Mouse (Mus musculus): ENCODE results near the gene D430041D05Rik. TPM values are rescaled to one million over a fixed set of nuclear protein-coding genes. Genes with fewer than 3 reads are reported as not detected.

The D430041D05Rik gene
- total RNA-seq, 1 experiment: 0.54 TPM

- Histone ChIP-seq H3K27ac (ENCODE audit: insufficient read depth, low read depth, low read length, poor library complexity, severe bottlenecking) (no peak overlapping the region), H3K9me3 (ENCODE audit: control insufficient read depth, insufficient read depth, low read depth, low read length) (no peaks in the 10 kb centered on the region), H3K9ac (ENCODE audit: insufficient read depth, low read depth, low read length, poor library complexity, severe bottlenecking) (no peak overlapping the region), H3K4me1 (ENCODE audit: control insufficient read depth in 2 of 2, insufficient read depth in 2 of 2, low read length in 2 of 2, poor library complexity in 1 of 2) (0 out of 4 replicates have a peak, but pooled peaks cover 0 to 3% of the 10 kb centered on the region in 2 experiments), H3K4me3 (ENCODE audit: insufficient read depth in 1 of 2, low read depth in 1 of 2, low read length in 2 of 2, poor library complexity in 1 of 2, severe bottlenecking in 1 of 2) (no peak overlapping the region), H3K36me3 (ENCODE audit: control insufficient read depth, insufficient read depth, low read length, poor library complexity, severe bottlenecking) (no peaks in the 10 kb centered on the region)
- in situ Hi-C loops (cut with MboI; ENCODE audit: low sequenced_read_pairs in 2 of 2, unreplicated experiment in 2 of 2): loop anchor here (10.0 to 25.0 kb wide), 2 partner anchors 272 to 304 kb away; no protein-coding TSS in a partner anchor
- TF ChIP-seq ZC3H11A (IDR thresholded peaks at IDR 0.05; ENCODE audit: borderline replicate concordance, low read depth, low read length) (no peak), HCFC1 (IDR thresholded peaks at IDR 0.05; ENCODE audit: borderline replicate concordance, insufficient read depth, low read length) (no peak), CHD2 (IDR thresholded peaks at IDR 0.05; ENCODE audit: low read depth, low read length) (no peak), MAFK (IDR thresholded peaks at IDR 0.05; ENCODE audit: insufficient read depth, low read depth, low read length) (no peak), ZNF384 (IDR thresholded peaks at IDR 0.05; ENCODE audit: low read depth, low read length) (no peak)
- no peak for DNase-seq (ENCODE audit: low read depth, low spot score)
Observed at GRCm38 (mm10) chr2:104133042-104133810, 277.6 kb downstream of the D430041D05Rik start.

DNA sequence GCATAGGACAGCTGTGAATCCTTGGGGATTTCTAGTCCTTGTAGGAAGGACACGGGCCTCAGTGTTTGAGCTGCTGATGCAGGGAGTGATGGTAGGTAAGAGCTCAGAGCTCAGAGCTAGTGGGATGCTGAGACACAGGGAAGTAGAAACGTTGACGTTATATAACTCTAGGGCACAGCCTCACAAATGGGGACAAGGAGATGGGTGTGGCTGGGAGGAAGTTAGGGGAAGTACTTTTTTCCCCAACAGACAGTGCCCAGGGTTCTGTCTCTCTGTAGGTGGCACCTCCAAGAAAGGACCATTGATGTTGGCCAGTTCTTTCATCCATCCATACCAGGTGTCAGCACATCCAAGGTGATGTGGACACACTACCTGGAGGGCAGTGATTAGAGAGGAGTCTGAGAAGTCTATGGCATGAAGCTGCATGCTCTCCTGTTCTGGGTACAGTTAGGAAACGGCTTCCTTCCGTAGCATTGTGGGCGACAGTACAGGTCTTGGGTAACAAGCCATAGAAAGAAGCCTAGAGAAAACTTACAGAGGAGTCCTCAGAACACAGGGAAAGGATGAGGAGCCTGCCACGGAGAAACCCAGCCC lies 278.4 kb downstream of the D430041D05Rik start:
- Histone ChIP-seq H3K36me3 (ENCODE audit: control insufficient read depth, insufficient read depth, low read length, poor library complexity, severe bottlenecking) (no peaks in the 10 kb centered on the region), H3K4me3 (ENCODE audit: insufficient read depth in 1 of 2, low read depth in 1 of 2, low read length in 2 of 2, poor library complexity in 1 of 2, severe bottlenecking in 1 of 2) (no peak overlapping the region)
- in situ Hi-C loops (cut with MboI; ENCODE audit: low sequenced_read_pairs in 2 of 2, unreplicated experiment in 2 of 2): loop anchor here (10.0 to 25.0 kb wide), 2 partner anchors 272 to 305 kb away; no protein-coding TSS in a partner anchor

DNA sequence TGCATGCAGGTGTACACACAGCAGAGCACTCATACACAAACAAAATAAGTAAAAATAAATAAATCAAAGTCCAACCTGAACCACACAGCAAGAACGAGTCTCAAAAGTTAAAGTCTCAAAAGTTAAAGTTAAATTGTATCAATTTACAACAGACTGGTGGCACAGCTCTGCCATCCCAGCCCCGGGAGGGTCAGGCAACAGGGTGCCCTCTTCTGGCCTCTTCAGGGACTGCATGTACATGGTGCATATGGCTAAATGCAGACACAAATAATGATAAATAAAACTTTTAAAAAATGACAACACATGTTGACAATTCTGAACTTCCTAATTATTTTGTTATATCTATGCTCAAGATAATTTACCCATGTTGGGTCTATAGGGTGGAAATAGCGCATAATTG lies 279.8 kb downstream of the D430041D05Rik start:
- Histone ChIP-seq H3K4me1 (ENCODE audit: control insufficient read depth in 2 of 2, insufficient read depth in 2 of 2, low read length in 2 of 2, poor library complexity in 1 of 2) (0 out of 4 replicates have a peak, but pooled peaks cover 0 to 3% of the 10 kb centered on the region in 2 experiments), H3K36me3 (ENCODE audit: control insufficient read depth, insufficient read depth, low read length, poor library complexity, severe bottlenecking) (no peaks in the 10 kb centered on the region), H3K9ac (ENCODE audit: insufficient read depth, low read depth, low read length, poor library complexity, severe bottlenecking) (no peak overlapping the region), H3K27ac (ENCODE audit: insufficient read depth, low read depth, low read length, poor library complexity, severe bottlenecking) (no peak overlapping the region), H3K9me3 (ENCODE audit: control insufficient read depth, insufficient read depth, low read depth, low read length) (no peaks in the 10 kb centered on the region), H3K4me3 (ENCODE audit: insufficient read depth in 1 of 2, low read depth in 1 of 2, low read length in 2 of 2, poor library complexity in 1 of 2, severe bottlenecking in 1 of 2) (no peak overlapping the region)
- in situ Hi-C loops (cut with MboI; ENCODE audit: low sequenced_read_pairs in 2 of 2, unreplicated experiment in 2 of 2): loop anchor here (10.0 to 25.0 kb wide), 2 partner anchors 274 to 306 kb away; no protein-coding TSS in a partner anchor
- TF ChIP-seq MAFK (IDR thresholded peaks at IDR 0.05; ENCODE audit: insufficient read depth, low read depth, low read length): no peak
- TF ChIP-seq ZC3H11A (IDR thresholded peaks at IDR 0.05; ENCODE audit: borderline replicate concordance, low read depth, low read length): no peak
- TF ChIP-seq ZNF384 (IDR thresholded peaks at IDR 0.05; ENCODE audit: low read depth, low read length): no peak
- no peak for TF ChIP-seq CHD2 (IDR thresholded peaks at IDR 0.05; ENCODE audit: low read depth, low read length)
- no peak for TF ChIP-seq HCFC1 (IDR thresholded peaks at IDR 0.05; ENCODE audit: borderline replicate concordance, insufficient read depth, low read length)
- DNase-seq (ENCODE audit: low read depth, low spot score): no peak

More for the DNA sequence above, 278.4 kb downstream of the D430041D05Rik start:
- TF ChIP-seq MAFK (IDR thresholded peaks at IDR 0.05; ENCODE audit: insufficient read depth, low read depth, low read length) (no peak), ZNF384 (IDR thresholded peaks at IDR 0.05; ENCODE audit: low read depth, low read length) (no peak), ZC3H11A (IDR thresholded peaks at IDR 0.05; ENCODE audit: borderline replicate concordance, low read depth, low read length) (no peak), HCFC1 (IDR thresholded peaks at IDR 0.05; ENCODE audit: borderline replicate concordance, insufficient read depth, low read length) (no peak), CHD2 (IDR thresholded peaks at IDR 0.05; ENCODE audit: low read depth, low read length) (no peak)
- Histone ChIP-seq H3K9me3 (ENCODE audit: control insufficient read depth, insufficient read depth, low read depth, low read length) (no peaks in the 10 kb centered on the region), H3K27ac (ENCODE audit: insufficient read depth, low read depth, low read length, poor library complexity, severe bottlenecking) (no peak overlapping the region), H3K4me1 (ENCODE audit: control insufficient read depth in 2 of 2, insufficient read depth in 2 of 2, low read length in 2 of 2, poor library complexity in 1 of 2) (0 out of 4 replicates have a peak, but pooled peaks cover 0 to 3% of the 10 kb centered on the region in 2 experiments), H3K9ac (ENCODE audit: insufficient read depth, low read depth, low read length, poor library complexity, severe bottlenecking) (no peak overlapping the region)
- DNase-seq (ENCODE audit: low read depth, low spot score): no peak

- no peak overlapping the region for H3K4me3 ChIP-seq (ENCODE audit: insufficient read depth in 1 of 2, low read depth in 1 of 2, low read length in 2 of 2, poor library complexity in 1 of 2, severe bottlenecking in 1 of 2)
- in situ Hi-C loops (cut with MboI; ENCODE audit: low sequenced_read_pairs in 2 of 2, unreplicated experiment in 2 of 2): loop anchor here (10.0 to 25.0 kb wide), 2 partner anchors 275 to 307 kb away; no protein-coding TSS in a partner anchor
- no peaks in the 10 kb centered on the region for H3K9me3 ChIP-seq (ENCODE audit: control insufficient read depth, insufficient read depth, low read depth, low read length)
- 0 out of 4 replicates have a peak, but pooled peaks cover 0 to 3% of the 10 kb centered on the region in 2 experiments for H3K4me1 ChIP-seq (ENCODE audit: control insufficient read depth in 2 of 2, insufficient read depth in 2 of 2, low read length in 2 of 2, poor library complexity in 1 of 2)
- H3K9ac ChIP-seq (ENCODE audit: insufficient read depth, low read depth, low read length, poor library complexity, severe bottlenecking): no peak overlapping the region
- no peak for DNase-seq (ENCODE audit: low read depth, low spot score)
- H3K27ac ChIP-seq (ENCODE audit: insufficient read depth, low read depth, low read length, poor library complexity, severe bottlenecking): no peak overlapping the region
- TF ChIP-seq ZNF384 (IDR thresholded peaks at IDR 0.05; ENCODE audit: low read depth, low read length) (no peak), HCFC1 (IDR thresholded peaks at IDR 0.05; ENCODE audit: borderline replicate concordance, insufficient read depth, low read length) (no peak), CHD2 (IDR thresholded peaks at IDR 0.05; ENCODE audit: low read depth, low read length) (no peak), MAFK (IDR thresholded peaks at IDR 0.05; ENCODE audit: insufficient read depth, low read depth, low read length) (no peak), ZC3H11A (IDR thresholded peaks at IDR 0.05; ENCODE audit: borderline replicate concordance, low read depth, low read length) (no peak)
- no peaks in the 10 kb centered on the region for H3K36me3 ChIP-seq (ENCODE audit: control insufficient read depth, insufficient read depth, low read length, poor library complexity, severe bottlenecking)
Observed at GRCm38 (mm10) chr2:104130165-104130564, 280.6 kb downstream of the D430041D05Rik start.

All from ES-E14 (cell line).